Mouse (Mus musculus) bone marrow macrophage, adult 2 months (primary cell): ENCODE results near the gene Ctcfl. TPM values are rescaled to one million over a fixed set of nuclear protein-coding genes. Genes with fewer than 3 reads are reported as not detected.
"Not testable (repeated sequence)": the region's sequence is repeated elsewhere in the genome, so short reads cannot be mapped to it uniquely, and the experiment has no call there.

Experiments
- H3K27ac ChIP-seq: 2 replicates; pipeline ENCODE4 v1.5.1; 2012; ENCODE audit warnings: low read depth, low read length; ENCODE audit not compliant: insufficient read depth
- H3K4me1 ChIP-seq: 2 replicates; pipeline ENCODE4 v1.6.1; 2012; ENCODE audit warnings: low read length; ENCODE audit not compliant: control insufficient read depth, insufficient read depth
- H3K4me3 ChIP-seq: 2 replicates; pipeline ENCODE4 v1.5.1; 2012; ENCODE audit warnings: mild to moderate bottlenecking, low read length, moderate library complexity; ENCODE audit not compliant: insufficient read depth
- CTCF ChIP-seq: IDR thresholded peaks from 2 replicates; pipeline ENCODE4 v1.5.1; 2012; ENCODE audit warnings: low read depth, mild to moderate bottlenecking, low read length, moderate library complexity
- POLR2A ChIP-seq: IDR thresholded peaks from 2 replicates; pipeline ENCODE4 v1.6.1; 2012; ENCODE audit warnings: mild to moderate bottlenecking, low read depth, low read length, borderline replicate concordance
- polyA plus RNA-seq: library from polyadenylated mRNA; stranded (reverse); fragments of >200 nt; gene quantifications from 2 replicates; pipeline ENCODE4 v1.2.4, GENCODE M21; 2012; ENCODE audit not compliant: missing spikeins, insufficient read depth, insufficient read length

Gene Ctcfl
- polyA plus RNA-seq, 1 experiment = not detected

DNA sequence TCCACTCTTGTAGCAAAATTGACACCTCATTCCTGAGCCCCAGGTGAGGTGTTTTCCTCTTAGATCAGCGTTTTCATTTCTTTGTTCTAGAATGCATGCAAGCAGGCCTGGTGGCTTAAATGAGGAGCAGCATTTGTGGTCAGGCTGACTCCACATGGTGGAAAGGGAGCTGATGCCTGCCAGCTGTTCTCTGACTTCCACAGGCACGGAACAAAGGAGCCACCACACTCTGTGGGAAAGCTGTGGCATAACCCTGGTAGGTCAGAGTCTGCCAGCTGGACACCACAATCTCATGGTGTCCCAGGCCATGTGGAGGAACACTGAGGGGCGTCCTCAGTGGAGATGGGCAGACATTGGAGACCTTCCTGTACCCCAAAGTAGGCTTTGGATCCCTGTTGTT lies 26.5 kb upstream of the Ctcfl start:
- H3K27ac ChIP-seq = no peak overlapping the region

DNA sequence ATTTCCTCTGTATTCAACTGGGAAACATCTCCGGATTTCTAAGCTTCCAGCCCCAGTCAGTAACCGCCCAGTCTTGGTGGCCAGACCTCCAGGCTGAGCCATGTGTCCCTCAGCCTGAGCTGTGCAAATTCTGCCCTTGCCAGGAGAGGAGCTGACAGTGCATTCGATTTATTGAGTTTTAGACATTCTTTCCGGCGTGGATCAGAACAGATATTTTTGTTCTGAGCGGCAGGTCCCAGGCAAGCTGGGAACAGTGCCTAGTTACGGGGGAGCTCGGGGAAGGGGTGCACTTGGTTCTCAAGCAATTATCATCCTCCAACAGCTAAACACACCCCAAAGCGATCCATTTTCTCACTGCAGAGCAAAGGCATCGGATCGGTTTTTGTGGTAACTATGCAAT lies 24.3 kb upstream of the Ctcfl start:
- H3K4me1 ChIP-seq = no peaks in the 10 kb centered on the region
- no peak overlapping the region for H3K27ac ChIP-seq
- TF ChIP-seq POLR2A = no peak
- H3K4me3 ChIP-seq = no peak overlapping the region

More for the DNA sequence above, 26.5 kb upstream of the Ctcfl start:
- H3K4me1 ChIP-seq = no peaks in the 10 kb centered on the region
- H3K4me3 ChIP-seq = no peak overlapping the region
- TF ChIP-seq CTCF = no peak

DNA sequence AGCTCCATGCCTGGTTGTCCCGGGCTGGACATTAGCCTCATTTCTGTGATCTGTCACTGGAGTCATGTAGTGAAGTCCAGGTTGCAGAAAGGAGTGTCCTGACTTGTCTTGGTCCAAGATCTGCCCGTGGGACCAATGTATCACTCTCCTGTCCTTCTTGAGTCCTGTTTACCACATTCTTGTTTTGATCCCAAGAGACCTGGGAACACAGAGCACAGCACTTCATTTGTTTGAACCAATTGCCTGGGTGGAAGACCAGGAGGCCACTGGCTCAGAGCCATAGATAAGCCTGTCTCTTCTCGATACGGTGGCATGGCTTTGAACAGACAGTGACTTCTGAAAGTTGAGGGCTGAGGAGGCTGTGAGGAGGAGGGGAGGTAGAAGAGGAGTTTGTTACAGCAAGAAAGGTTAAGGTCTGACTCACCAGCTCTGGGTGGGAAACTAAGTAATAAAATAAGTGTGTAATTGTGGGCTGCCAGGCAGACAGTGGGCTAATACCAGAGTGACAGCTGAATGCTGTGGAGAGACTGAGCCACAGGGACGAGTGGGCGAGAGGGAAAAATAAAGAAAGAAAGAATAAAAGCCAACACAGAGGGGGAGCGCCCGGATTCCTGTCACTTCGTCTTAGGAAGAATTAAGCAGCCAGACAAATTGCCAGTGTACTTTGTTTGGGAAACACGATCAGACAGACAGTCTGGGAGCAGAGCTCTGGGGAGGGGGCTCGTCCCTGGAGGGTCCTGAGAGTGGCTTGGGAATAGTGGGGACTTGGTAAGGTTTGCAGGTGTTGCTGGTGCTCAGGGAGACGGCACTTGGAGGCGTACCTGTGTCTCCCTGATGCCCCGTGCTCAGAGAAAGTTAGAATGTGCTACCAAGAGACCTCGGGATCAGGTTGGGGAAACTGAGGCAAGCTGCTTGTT lies 19.3 kb upstream of the Ctcfl start:
- H3K27ac ChIP-seq = no peak overlapping the region
- H3K4me3 ChIP-seq = no peak overlapping the region
- H3K4me1 ChIP-seq = no peaks in the 10 kb centered on the region
- TF ChIP-seq POLR2A (no peak), CTCF (no peak)

DNA sequence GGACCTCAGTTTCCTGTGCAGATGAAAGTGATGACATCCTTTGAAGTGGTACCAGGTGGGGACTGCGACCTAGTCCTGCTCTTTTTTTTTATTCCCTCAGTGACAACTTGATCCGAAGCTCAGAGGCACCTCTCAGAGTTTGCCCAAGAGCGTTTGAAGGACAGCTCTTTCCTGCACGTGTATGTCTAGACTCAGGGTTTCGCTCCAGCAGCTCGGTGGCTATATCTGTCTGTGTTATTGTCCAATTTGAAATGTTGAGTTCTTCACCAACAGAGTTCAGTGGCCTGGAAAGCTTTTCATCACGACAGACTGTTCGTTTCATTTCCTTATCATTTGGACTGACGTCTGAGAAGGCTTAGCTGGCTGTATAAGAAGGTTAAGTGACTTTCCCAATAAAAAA lies 15.4 kb upstream of the Ctcfl start:
- Histone ChIP-seq H3K4me1 (no peaks in the 10 kb centered on the region), H3K27ac (no peak overlapping the region), H3K4me3 (no peak overlapping the region)
- TF ChIP-seq CTCF (no peak), POLR2A (no peak)

DNA sequence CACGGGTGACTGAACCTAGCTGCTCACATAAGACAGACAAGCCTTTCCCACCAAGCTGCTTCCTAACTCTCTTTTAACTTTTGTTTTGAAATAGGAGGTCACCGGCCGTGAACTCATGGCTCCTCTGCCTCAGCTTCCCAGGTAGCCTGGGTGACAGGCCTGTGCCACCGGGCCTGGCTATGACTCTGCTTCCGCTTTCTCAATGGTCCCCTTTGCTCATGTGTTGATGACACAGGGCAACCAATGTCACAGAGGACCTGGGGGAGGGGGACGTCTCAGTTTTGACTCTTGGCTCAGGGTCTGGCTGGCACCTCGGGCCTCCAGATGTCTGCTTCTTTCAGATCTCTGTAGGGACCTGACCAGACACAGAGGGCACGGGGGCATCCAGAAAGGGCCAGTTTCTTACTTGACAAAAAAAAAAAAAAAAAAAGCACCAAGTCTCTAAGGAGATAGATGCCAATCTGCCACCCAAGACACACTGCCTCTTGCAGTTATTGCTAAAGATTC lies 13.5 kb upstream of the Ctcfl start:
- TF ChIP-seq POLR2A = no peak
- no peak for TF ChIP-seq CTCF

DNA sequence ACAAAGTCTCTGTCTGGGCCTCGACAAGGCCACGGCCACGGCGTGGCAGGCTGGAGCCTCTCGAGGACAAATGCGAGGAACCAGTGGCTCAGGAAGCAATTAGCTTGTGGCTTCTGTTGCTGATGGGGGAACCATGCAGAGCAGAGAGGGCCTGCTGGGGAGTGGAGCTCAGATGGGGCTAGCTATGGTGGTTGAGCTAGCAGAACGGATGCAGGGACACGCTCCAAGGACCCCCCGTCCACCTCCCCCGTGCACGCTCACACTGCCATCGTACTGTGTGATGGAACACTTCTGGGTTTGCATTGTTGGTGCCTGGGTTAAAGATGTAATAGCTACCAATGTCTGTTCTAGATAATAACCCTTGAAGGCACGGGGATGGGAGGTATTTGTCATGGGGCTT lies 12.9 kb upstream of the Ctcfl start:
- H3K27ac ChIP-seq = no peak overlapping the region
- H3K4me1 ChIP-seq = no peaks in the 10 kb centered on the region
- H3K4me3 ChIP-seq = no peak overlapping the region
- no peak for TF ChIP-seq CTCF
- no peak for TF ChIP-seq POLR2A

More for the DNA sequence above, 13.5 kb upstream of the Ctcfl start:
- H3K4me1 ChIP-seq = no peaks in the 10 kb centered on the region
- H3K27ac ChIP-seq = no peak overlapping the region
- no peak overlapping the region for H3K4me3 ChIP-seq

DNA sequence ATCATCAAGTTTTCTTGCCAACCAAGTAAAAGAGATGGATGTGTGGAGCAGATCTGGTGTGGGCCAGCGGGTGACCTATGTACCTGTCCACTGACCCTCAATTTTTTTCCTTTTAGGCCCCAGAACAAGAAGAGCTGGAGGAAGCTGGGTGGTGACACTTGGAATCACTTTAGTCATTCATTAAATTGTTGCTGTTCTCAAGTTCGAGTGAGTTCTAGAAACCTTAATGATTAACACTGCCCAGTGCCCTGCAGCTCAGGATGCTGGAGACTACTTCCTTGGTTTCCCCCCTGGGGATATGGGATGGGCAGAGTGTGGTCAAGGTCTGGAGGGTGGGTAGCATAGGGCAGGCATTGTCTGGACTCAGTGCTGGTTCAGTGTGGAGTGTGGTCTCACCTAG lies 9.8 kb upstream of the Ctcfl start:
- Histone ChIP-seq H3K4me1 (no peaks in the 10 kb centered on the region), H3K27ac (no peak overlapping the region), H3K4me3 (no peak overlapping the region)
- TF ChIP-seq POLR2A = no peak
- TF ChIP-seq CTCF = no peak

DNA sequence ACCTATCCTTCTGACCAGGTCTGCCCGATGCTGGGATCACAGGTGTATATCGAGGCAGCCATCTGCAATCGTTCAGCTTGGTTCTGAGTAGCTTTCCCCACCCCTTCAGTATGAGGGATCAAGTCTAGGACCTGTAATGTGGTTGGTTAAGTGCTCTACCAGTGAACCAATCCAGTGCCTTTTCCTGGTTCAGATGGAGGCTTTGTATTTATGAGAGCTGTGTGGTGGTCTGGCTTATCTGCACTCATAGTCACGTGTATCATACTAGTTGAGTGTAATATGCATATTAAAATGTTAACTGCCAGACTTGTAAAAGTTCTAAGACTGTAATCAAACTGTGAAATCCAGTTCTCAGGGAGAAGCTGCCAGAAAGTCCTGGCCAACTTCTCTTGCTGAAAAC lies 7.1 kb upstream of the Ctcfl start:
- Histone ChIP-seq H3K27ac (no peak overlapping the region), H3K4me1 (no peaks in the 10 kb centered on the region), H3K4me3 (no peak overlapping the region)
- TF ChIP-seq POLR2A (no peak), CTCF (no peak)

DNA sequence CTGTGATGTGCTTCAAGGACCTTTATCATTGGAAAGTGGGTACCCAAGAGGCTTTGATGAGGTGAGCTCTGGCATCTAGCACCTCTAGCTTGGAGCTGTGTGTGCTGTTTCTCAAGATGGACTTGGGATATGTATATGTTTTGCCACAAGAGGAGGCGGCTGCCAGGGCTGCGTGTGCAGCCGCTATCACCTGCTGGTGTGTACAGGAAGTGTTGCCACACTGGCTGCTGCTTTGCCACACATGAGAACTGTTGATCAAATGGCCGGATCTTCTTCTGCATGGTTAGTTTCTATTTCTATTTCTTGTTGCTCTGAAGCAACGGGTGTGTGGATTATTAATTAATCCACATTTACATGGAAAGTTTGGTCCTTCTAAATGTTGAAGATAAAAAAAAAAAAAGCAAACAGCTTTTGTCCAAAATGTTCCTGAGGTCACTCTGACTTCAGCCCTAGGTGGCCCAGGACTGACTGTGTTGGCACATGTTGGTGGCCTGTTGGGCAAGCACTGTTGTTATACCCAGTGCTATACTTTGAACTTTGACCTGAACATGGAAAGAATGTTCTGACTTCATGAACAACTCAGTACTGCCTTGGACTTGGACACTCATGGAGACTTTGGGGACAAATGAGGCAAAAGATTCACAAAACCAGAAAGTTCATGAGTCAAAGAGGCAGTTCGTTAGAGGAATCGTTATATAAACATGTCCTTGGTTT lies 4.9 kb upstream of the Ctcfl start:
- Histone ChIP-seq H3K4me1 (no peaks in the 10 kb centered on the region), H3K4me3 (no peak overlapping the region), H3K27ac (no peak overlapping the region)
- TF ChIP-seq POLR2A (no peak), CTCF (no peak)

DNA sequence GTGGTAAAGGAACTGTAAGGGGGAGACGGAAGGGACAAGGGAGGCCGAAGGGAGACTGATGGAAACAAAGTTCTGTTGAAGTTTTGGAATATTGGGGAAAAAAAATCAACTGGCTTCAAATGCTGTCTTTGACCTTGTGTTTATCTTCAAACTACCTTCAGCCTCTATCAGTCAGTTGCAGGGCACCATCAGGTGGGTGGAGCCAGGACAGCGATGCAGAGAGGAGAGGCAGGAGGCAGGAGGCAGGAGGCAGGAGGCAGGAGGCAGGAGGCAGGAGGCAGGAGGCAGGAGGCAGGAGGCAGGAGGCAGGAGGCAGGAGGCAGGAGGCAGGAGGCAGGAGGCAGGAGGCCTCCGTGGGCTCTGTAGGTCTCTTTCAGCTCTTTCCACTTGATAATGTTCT lies 792 bp upstream of the Ctcfl start:
- H3K4me3 ChIP-seq, H3K4me1 ChIP-seq, H3K27ac ChIP-seq: not testable (repeated sequence)
